Mouse (Mus musculus) ES-E14 (cell line): ENCODE measurements around the gene Leng9.

ENCODE experiments used
- CHD2 ChIP-seq: IDR thresholded peaks from 2 replicates; pipeline ENCODE4 v1.6.1; 2014; ENCODE audit warnings: mild to moderate bottlenecking, low read depth, low read length, inconsistent platforms
- HCFC1 ChIP-seq: IDR thresholded peaks from 2 replicates; pipeline ENCODE4 v1.6.1; 2012; ENCODE audit warnings: low read length, inconsistent platforms, borderline replicate concordance; ENCODE audit not compliant: insufficient read depth
- ZC3H11A ChIP-seq: IDR thresholded peaks from 2 replicates; pipeline ENCODE4 v1.6.1; 2012; ENCODE audit warnings: low read depth, mild to moderate bottlenecking, inconsistent platforms, low read length, borderline replicate concordance
- ZNF384 ChIP-seq: IDR thresholded peaks from 2 replicates; pipeline ENCODE4 v1.6.1; 2012; ENCODE audit warnings: low read depth, low read length, inconsistent platforms

GRCm38 (mm10) chr7:4131964-4132363 lies 18.2 kb downstream of the Leng9 start:
- TF ChIP-seq ZC3H11A (no peak), ZNF384 (no peak), HCFC1 (no peak), CHD2 (no peak)
